Mouse (Mus musculus): ENCODE measurements around the gene Txnrd2.

Gene Txnrd2

DNA sequence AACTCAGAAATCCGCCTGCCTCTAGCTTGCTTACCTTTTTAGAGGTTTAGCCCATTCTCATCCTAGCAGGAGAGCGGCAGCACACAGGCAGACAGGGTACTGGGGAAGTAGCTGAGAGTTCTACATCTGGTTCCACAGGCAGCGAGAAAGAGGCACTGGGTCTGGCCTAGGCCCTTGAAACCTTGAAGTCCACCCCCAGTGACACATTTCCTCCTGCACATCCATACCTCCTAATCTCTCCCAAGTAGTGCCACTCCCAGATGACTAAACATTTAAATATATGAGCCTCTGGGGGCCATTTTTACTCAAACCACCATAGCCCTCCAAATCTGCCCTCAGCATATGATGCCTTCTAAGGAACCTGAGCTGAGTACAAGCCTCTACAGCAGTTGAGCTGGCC lies 56.2 kb downstream of the Txnrd2 start:
- no peak for DNase-seq (ENCODE audit: extremely low read depth, low read depth)

DNA sequence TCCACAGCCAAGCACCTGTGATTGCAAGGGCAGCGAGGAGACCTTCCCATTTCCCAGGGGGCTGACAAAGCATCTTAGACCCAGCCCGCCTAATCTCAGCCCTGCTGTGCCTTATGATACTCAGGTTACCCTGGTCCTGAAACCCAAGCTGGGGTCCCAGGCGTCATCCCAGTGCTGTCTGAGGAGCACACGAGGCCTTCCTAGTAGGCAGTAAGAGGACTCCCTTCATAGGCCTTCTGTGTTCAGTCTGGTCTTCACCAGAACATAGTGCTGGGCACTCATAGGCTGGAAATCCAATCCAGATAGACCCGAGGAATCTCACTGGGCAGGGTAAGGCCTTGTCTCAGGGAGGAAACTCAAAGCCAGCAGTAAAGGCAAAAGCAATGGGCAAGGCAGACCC lies 57.7 kb downstream of the Txnrd2 start:
- DNase-seq (ENCODE audit: extremely low read depth, low read depth), result no peak

DNA sequence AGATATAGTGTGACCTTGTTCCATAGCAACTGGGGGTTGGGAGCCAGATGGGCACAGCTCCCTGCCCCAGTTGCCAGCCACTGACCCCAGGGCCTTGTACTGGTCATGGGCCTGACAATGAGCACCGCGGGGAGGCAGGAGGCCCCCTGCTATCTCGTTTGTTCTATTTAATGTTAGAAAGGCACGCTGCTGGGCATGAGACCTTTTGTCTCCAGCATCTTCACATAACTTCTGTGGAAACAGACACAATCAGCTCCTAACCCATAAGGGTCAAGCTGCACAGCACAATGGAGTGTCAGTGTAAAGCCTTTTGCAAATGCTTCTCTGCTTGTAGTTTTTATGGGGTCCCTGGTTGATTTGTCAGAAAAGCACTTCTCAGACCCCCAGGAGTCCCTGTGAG lies 58.2 kb downstream of the Txnrd2 start:
- no peak for DNase-seq (ENCODE audit: extremely low read depth, low read depth)

DNA sequence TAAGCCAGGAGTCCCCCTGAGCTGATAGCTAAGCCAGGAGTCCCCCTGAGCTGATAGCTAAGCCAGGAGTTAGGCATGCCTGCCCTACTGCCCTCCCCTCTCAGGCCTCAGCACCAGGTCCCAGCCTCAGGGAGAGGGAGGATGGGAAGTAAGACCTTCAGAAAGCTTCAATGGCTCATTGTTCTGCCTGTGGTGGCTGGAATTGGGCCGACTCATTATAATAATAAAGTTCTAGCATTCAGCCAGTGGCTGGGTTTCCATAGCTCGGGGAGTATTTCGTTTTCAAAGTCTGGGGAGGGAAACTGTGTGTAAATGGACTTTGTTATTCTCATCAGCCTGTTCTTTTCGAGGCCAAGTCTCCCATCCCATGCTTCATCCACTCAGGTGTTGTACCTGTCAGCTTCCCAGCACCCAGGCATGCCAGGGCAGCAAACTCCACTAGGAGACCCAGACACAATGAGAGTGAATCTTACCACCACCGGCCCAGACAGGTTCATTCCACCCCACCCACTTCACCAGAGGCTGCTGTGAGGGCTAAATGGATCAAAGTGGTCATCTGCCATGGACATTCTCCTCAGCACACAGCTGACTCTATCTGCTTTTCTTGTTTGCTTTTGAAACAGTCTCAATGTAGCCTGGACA lies 58.7 kb downstream of the Txnrd2 start:
- DNase-seq (ENCODE audit: extremely low read depth, low read depth), result no peak

DNA sequence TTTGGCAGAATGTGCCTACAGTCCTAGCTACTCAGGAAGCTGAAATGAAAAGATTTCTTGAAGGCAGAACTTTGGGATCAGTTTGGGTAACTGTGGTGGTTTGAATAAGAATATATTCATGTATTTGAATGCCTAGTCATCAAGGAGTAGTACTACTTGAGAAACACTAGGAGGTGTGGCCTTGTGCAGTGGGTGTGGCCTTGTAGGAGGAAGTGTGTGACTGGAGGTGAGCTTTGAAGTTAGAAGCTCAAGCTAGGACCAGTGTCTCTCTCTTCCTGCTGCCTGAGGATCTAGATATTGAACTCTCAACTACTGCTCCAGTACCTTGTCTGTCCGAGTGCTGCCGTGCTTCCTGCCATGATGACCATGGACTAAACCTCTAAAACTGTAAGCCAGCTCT lies 59.9 kb downstream of the Txnrd2 start:
- DNase-seq (ENCODE audit: extremely low read depth, low read depth), result peak; percentile 26

DNA sequence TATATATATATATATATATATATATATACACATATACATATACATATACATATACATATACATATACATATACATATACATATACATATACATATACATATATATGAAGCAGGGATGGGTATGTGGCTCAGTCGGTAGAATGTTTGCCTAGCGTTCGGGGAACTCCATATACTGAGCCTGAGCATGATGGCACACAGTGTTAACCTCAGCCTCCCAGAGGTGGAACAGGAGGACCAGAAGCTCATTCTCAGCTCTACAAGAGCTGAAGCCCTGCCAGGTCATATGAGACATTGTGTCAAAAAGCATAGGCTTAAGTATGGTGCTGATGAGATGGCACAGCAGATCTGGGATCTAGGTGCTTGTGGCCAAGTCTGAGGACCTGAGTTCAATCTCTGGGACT lies 64.1 kb downstream of the Txnrd2 start:
- no peak for DNase-seq (ENCODE audit: extremely low read depth, low read depth)

DNA sequence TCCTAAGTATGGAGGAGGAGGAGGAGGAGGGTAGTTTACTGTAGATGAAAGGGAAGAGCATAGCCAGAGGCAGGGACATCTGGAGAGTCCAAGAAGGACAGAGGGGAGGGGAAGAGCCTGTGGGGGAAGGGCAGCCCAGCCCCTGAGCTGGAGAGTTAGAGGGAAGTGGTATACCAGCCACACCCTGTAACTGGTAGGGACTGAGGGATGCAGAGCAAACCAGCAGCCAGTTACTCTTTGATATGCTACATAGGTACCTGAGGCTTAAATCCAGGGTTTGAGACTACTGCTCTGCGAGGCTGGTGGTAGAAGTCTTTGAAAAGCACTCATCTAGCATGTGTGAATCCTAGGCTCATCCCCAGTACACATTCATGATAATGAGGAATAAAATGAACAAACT lies 64.7 kb downstream of the Txnrd2 start:
- DNase-seq (ENCODE audit: extremely low read depth, low read depth), result peak; percentile 27

DNA sequence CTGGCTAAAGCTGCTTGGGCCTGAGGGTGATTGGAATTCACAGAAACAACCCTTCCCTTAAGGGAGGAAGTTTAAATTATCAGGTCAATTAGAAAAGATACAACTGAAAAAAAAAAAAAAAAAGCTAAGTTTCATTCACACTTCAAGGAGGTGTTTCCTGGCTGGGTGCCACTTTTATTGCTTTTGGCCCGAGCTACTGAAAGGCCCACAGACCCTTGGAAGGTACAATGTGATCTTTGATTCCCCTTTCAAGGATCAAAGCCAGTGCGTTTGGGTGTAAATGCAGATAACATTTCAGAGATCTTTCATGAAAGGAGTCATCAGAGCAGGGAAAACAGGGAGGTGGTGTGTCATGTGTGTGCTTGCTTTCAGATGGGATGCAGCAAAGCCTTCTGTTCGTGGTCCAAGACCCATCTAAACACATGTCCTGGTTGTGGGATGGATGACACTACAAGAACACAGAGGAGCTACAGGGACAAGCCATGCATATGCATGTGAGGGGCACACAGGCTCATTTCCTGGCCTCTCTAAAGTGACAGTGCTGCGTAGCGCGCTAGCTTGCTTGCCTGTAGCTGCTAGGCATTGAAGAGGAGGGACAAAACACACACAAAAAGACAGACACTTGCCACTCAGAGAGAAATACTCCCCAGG lies 71.8 kb downstream of the Txnrd2 start:
- no peak for DNase-seq (ENCODE audit: extremely low read depth, low read depth)

DNA sequence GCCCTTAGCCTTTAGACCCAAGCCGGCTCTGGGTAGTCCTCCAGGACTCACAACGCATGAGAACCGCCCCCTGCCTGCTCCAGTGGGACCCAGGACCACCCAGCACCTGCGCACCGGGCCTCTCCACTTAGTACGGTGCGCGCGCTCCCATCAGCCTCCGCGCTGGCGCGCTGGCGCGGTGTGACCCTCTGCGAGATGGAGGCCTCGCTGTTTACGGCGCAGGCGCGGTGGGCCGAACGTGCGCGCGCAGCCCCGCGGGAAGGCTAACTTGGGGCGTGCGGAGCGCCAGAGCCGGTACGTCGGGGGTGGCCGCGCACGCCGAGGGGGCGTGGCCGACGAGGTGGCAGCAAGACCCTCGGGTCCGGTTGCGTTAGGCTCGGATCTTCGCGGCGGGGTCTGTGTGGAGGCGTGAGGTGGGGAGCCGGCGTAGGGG lies 72.4 kb downstream of the Txnrd2 start, which contains the start of the genes Gnb1l and Rtl10:
TSS of gene Gnb1l (plus strand) at position 156 of the 433 bp plus-strand sequence.
TSS of gene Rtl10 (plus strand) at position 344 of the 433 bp plus-strand sequence.
- DNase-seq (ENCODE audit: extremely low read depth, low read depth), result peak; percentile 74

DNA sequence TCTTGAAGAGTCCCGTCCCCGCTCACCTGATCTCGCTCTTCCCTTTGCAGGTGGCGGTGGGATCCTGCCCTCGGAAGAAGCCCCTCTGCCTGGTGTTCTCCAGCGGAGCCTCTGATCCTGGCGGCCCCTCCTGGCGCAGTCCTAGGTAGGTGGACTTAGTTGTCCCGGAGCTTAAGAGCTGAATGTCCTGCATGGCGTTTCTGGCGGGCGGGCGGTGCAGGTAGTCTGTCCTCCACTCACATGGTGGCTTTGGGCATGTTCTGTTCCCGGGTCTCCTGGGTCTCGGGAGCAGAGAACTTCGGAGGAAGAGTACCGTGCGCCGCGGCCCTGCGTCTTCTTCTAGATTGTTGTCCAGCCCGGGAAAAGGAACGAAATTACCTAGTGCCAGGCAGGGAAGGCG lies 72.8 kb downstream of the Txnrd2 start:
- DNase-seq (ENCODE audit: extremely low read depth, low read depth), result peak; percentile 14

DNA sequence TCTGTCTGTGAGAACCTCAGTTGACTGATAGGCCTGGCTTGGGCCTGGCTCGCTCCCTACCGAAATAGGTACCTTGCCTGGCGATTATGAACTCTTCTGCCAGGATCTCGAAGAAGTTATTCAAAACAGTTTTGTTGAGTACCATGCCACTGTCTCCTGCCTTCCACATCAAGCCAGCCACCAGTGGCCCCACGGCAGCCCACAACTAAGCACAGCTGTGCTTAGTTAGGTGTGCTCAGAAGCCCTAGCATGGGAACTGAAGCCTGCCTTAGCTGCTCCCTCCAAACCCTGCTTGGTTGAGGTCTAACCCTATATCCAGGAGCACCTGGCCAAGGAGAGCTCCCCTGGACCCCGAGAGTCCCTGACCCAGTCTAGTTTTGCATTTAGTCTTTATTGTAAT lies 75.3 kb downstream of the Txnrd2 start:
- no peak for DNase-seq (ENCODE audit: extremely low read depth, low read depth)

DNA sequence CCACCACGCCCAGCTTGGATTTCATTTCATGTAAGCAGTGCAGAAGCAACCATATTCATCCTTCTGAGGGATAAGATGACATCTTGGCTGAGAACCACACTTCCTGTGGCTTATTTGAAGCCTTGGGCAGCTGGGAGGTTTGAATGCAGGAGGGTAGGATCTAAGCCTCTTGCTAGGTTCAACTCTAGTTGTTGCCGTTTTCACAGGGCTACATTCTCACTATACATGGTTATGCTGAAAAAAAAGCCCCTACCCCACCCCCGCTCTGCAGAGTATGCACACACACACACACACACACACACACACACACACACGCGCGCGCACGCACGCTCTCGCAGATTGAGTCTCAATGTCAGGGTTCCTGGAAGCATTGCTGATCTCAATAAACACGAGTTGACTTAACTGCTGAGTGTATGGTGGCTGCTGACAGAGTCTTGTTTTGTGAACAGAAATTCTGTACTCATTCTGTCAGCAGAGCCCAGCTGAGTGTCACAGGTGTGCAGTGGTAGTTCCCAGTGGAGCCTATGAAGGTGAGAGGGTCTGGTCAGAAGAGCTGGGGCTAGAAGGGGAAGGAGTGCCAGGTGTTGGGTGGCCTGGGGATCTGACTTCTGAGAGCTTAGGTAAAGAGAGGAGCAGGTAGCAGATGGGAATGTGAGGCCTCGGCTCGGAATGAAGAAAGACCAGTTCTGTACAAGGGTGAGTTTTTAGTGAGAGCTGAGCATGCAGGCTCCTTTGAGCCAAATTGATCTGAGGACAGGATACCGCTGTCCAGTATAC lies 77.6 kb downstream of the Txnrd2 start:
- no peak for DNase-seq (ENCODE audit: extremely low read depth, low read depth)

DNA sequence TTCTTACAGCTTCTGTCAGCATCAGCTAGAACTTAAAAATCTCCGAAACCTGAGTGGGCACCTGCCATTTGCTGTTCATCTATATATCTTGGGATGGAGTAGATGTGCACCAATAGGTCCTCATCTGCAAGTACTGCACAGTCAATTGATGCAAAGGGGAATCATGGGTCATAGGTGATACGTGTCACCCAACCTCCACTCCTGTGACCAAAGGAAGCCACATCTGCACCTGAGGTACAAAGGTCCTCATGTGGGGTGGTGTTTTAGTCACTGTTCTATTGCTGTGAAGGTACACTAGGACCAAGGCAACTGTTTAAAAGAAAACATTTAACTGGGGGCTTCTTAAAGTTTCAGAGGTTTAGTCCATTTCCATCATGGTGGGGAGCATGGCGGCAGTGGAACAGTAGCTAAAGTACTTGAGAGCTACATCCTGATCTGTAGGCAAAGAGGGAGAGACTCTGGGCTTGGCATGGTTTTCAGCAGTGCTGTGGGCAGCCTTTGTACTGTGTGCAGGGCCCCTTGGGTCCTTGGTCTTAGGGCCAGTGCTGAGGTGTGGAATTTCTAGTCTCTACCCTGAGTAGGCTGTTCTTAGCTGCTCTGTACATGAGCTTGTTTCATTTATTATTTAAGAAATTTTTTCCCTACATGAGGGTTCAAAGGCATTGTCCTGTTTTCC lies 80.5 kb downstream of the Txnrd2 start:
- no peak for DNase-seq (ENCODE audit: extremely low read depth, low read depth)

DNA sequence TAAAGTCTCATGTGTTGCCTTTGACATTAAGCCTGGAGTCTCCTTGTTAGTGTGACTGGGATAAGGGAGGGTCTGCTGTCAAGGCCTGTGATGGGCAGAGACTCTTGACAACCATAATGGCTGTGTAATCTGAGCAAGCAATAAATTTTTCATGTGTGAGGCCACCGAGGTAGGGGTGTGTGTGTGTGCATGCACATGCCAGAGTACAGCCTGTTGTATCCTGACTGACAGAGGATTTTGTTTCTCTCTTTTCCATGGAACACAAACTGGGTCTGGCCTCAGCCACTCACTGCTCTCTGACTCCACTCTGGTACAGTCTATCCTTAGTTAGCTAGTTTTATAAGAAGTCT lies 81.0 kb downstream of the Txnrd2 start:
- DNase-seq (ENCODE audit: extremely low read depth, low read depth), result no peak

DNA sequence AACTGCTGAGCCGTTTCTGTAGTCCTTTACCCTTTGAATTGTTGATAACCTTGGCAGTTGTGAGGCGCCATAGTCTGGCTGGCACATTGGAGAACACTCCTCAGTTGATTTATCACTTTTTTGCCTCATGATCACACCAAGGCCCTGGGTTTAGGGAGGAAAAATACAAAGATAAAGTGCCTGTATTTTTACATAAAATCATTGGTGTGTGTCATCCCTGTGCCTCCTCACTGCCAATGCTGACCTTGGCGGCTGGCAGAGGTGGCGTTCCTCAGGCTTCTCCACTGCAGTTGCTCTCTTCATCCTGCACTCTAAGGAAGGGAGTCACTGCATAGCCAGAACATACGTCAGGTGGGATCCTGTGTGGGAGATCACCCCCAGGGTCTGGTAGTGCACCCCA lies 85.6 kb downstream of the Txnrd2 start:
- no peak for DNase-seq (ENCODE audit: extremely low read depth, low read depth)

DNA sequence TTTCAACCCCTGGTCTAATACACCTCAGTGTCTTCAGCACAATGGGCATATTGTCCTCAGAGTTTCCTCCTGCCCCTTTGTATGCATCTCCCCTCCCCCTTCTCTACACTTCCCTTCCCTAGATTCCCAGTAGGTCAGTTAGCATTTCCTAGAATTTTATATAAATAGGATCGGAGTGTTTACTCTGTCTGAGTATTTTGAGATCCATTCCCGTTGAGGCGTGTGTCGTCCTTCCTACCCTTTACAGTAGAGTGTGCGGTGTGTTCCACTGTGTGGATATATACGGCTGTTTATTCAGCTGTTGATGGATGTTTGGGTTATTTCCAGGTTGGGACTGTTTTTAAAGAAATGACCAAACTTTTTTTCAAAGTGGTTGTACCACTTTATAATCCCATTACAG lies 87.3 kb downstream of the Txnrd2 start:
- no peak for DNase-seq (ENCODE audit: extremely low read depth, low read depth)

DNA sequence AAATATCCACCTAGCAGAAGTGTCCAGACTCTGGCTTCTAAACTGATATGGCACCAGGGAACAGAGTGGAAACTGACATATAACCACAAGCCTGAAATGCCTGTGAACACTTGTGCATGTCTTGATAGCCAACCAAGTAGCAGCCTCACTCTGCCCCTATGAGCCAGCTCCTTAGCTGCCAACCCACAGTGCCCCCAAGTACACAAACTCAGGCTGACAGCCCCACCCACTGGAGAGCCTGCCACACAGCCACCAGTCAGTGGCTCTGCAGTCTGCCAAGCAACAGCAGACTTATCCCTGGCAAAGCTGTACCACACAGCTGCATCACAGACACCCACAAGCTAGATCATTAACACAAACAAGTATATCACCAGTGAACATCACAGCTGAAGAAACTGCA lies 91.9 kb downstream of the Txnrd2 start:
- DNase-seq (ENCODE audit: extremely low read depth, low read depth), result no peak

DNA sequence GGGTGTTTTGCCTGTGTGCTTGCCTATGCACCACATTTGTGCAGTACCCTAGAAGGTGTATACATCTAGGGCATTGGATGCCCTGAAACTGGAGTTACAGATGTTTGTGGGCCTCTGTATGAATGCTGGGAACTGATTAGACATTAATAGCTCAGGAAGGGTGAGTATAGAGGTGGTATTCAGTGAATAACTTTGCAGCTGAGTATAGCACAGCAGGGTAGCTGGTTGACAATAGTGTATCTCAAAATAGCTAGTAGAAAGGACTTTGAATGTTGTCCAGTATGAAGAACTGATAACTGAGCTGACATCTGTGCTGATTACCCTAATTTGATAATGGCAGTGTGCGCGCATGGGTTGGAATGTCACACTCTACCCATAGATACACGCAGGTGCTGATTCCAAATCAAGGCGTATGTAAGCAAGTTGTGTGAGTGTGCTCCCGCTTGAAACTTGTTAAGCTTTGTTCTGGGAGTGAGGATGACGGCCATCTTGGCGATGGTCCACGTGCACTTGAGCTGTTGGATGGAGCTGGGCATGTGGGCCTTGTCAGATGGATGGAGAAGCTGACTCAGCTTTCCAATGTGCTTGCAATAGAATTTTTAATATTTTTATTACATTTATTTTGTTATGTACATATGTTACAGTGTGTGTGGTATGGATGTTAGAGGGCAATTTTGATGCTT lies 97.5 kb downstream of the Txnrd2 start:
- DNase-seq (ENCODE audit: extremely low read depth, low read depth), result no peak

DNA sequence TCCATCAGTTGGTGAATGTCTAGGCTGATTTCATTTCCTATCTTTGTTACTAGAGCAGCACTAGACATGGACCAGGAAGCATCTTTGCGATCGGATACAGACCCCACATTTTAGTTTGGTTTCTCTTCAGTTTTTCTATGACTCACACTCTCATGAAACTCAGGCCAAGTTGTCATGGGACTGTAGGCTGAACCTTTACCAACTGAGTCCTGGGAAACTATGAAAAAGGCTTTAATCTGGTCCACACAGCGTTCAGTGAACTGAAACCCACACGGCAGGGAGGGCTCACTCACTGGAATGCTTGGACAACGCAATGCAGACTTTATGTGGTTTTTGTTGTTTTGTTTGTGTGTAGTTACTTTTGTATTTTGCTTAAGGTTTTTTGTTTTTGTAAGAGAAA lies 102.5 kb downstream of the Txnrd2 start:
- no peak for DNase-seq (ENCODE audit: extremely low read depth, low read depth)
